Mouse (Mus musculus) heart, embryonic 16.5 days (tissue): ENCODE measurements around the gene Gramd2. TPM values are rescaled to one million over a fixed set of nuclear protein-coding genes. Genes with fewer than 3 reads are reported as not detected.

Experiments used
- ATAC-seq: fragments of 200-750 bp; cut with Nextera tagmentation; replicated peaks from 2 replicates; pipeline ENCODE4 v1.8.0; 2017; ENCODE audit warnings: moderate number of reproducible peaks; ENCODE audit not compliant: insufficient read depth, low FRiP score; ENCODE audit errors: extremely low read depth
- H3K27ac ChIP-seq: fragments of 300-500 bp; sonication (generic); 2 replicates; pipeline ENCODE4 v1.5.1; 2014; ENCODE audit warnings: mild to moderate bottlenecking, low read length, control low read depth, moderate library complexity
- H3K27me3 ChIP-seq: fragments of 300-500 bp; sonication (generic); 2 replicates; pipeline ENCODE4 v1.6.1; 2014; ENCODE audit warnings: low read length, mixed read lengths; ENCODE audit not compliant: control insufficient read depth, insufficient read depth
- H3K36me3 ChIP-seq: fragments of 300-500 bp; sonication (generic); 2 replicates; pipeline ENCODE4 v1.6.1; 2014; ENCODE audit not compliant: control insufficient read depth, insufficient read depth
- H3K4me1 ChIP-seq: fragments of 300-500 bp; sonication (generic); 2 replicates; pipeline ENCODE4 v1.6.1; 2014; ENCODE audit warnings: low read length, mixed read lengths; ENCODE audit not compliant: control insufficient read depth, insufficient read depth
- H3K4me2 ChIP-seq: fragments of 300-500 bp; sonication (generic); 2 replicates; pipeline ENCODE4 v1.6.1; 2014; ENCODE audit warnings: low read depth, mild to moderate bottlenecking, control low read depth, low read length
- H3K4me3 ChIP-seq: fragments of 300-500 bp; sonication (generic); 2 replicates; pipeline ENCODE4 v1.5.1; 2014; ENCODE audit warnings: mild to moderate bottlenecking, control low read depth, low read length
- H3K9ac ChIP-seq: fragments of 300-500 bp; sonication (generic); 2 replicates; pipeline ENCODE4 v1.6.1; 2014; ENCODE audit warnings: low read length, control low read depth
- H3K9me3 ChIP-seq: fragments of 300-500 bp; sonication (generic); replicated peaks from 2 replicates; pipeline ENCODE4 v1.6.1; 2016; ENCODE audit warnings: low read length; ENCODE audit not compliant: control insufficient read depth
- WGBS: fragments of 180-500 bp; shearing (Covaris S2); extraction: QIAGEN DNeasy Blood & Tissue Kit; methylation state at CpG from one replicate; pipeline ENCODE4 v1.1.7; 2014; 5-methylcytosine and 5-hydroxymethylcytosine counted together
- polyA plus RNA-seq: library from polyadenylated mRNA; unstranded; fragments of >200 nt; fragmentation: Nextera tagmentation; extraction: Ambion mirVana; gene quantifications from 2 replicates; pipeline ENCODE4 v1.2.1, GENCODE M21; 2015

The Gramd2 gene
- polyA plus RNA-seq = 0.34 and 1.6 TPM in 2 replicates

DNA sequence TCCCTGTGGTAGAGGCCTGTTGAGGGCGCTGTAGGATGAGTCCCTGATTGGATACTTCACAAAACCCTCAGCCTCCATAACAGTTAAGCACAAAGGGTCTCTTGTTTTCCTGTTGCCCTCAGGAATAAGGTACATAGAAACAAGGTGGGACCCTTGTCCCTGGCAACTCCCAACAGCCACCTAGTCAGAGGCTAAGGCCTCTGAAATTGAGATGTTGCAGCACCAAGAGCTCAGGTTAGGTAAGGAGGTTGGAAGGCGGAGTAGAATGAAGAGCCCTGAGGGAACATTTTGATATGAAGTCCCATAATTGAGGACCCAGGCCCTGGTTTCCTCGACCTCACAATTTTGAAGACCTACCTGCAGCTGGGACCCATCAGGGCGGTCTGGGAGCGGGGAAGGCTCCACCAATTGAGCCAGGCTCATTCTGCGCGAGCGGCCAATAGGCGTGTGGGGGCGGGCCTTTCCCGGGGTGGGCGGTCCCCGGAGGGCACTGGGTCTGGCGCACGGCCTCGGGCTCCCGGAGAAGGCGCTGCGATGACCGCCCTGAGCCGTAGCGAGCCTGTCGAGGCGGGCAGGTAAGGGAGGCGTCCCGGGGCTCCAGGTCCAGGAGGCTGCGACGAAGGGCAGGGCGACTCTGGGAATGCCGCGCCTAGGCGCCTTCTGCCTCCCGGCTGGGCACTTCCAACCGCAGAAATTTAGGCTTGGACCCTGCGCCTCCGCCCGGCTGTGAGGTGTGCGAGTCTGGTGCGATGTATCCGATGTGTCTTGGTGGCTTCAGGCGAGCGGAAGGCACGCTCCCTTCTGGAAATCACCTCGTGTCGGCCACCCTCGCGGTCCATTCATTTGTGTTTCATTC, at the start of gene Gramd2:
TSS of gene Gramd2 (plus strand) at position 467 of the 856 bp plus-strand sequence.
- WGBS = 3% methylated on average over 47 of the region's 47 CpGs
- Histone ChIP-seq H3K27ac (no peak within 1 kb of the TSS), H3K9ac (peak within 1 kb of the TSS; percentile 61)

DNA sequence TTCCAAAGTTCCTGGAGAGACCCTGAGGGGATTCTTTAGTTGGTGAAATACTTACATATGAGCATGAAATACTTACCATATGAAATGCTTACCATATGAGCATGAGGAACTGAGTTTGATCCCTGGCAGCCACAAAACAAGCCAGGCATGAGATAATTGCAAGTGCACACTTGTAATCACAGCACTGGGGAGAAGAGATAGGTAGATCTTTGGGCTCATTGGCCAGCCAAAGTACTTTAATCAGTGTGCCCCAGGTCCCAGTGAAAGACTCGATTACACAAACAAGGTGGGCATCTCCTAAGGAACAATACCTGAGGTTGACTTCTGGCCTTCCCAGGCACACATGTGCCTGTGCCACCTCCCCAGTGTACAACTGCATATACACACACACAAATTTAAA, 41.6 kb upstream of the Gramd2 start:
- H3K9me3 ChIP-seq = no peaks in the 10 kb centered on the region
- no peak overlapping the region for H3K9ac ChIP-seq
- no peak overlapping the region for H3K4me3 ChIP-seq
- H3K27me3 ChIP-seq = no peaks in the 10 kb centered on the region
- WGBS = 73% methylated on average over 1 of the region's 1 CpGs
- peaks cover 42% of the 10 kb centered on the region for H3K36me3 ChIP-seq
- H3K27ac ChIP-seq = no peak overlapping the region
- H3K4me2 ChIP-seq = no peak overlapping the region
- no peaks in the 10 kb centered on the region for H3K4me1 ChIP-seq
- no peak for ATAC-seq

More for the DNA sequence above, at the start of gene Gramd2:
- Histone ChIP-seq H3K27me3 (peaks cover 10% of the 10 kb centered on the region), H3K36me3 (peaks cover 32% of the 10 kb centered on the region), H3K4me2 (peak within 1 kb of the TSS; percentile 76), H3K4me1 (peaks cover 2% of the 10 kb centered on the region), H3K9me3 (no peaks in the 10 kb centered on the region), H3K4me3 (peak within 1 kb of the TSS; percentile 49)
- peak; percentile 91 for ATAC-seq

DNA sequence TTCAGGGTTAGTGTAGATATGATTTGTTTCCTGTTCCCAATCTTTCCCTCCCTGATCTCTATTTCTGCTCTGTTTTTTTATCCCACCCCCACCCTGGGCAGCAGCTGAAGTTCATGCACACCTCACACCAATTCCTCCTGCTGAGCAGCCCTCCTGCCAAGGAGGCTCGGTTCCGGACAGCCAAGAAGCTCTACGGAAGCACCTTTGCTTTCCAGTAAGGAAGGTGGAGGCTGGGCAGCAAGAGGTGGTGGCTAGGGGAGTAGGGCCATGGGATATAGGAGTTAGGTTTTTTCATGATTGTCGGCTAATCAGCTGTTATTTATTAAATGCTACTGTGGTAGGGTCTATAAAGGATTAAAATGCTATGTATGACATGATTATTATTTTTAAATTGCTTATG, 40.0 kb upstream of the Gramd2 start:
- no peak overlapping the region for H3K4me3 ChIP-seq
- H3K9me3 ChIP-seq = no peaks in the 10 kb centered on the region
- H3K27ac ChIP-seq = no peak overlapping the region
- no peak overlapping the region for H3K4me2 ChIP-seq
- no peaks in the 10 kb centered on the region for H3K4me1 ChIP-seq
- H3K36me3 ChIP-seq = peaks cover 31% of the 10 kb centered on the region
- no peak for ATAC-seq
- 92% methylated on average over 4 of the region's 4 CpGs for WGBS
- no peak overlapping the region for H3K9ac ChIP-seq
- no peaks in the 10 kb centered on the region for H3K27me3 ChIP-seq

DNA sequence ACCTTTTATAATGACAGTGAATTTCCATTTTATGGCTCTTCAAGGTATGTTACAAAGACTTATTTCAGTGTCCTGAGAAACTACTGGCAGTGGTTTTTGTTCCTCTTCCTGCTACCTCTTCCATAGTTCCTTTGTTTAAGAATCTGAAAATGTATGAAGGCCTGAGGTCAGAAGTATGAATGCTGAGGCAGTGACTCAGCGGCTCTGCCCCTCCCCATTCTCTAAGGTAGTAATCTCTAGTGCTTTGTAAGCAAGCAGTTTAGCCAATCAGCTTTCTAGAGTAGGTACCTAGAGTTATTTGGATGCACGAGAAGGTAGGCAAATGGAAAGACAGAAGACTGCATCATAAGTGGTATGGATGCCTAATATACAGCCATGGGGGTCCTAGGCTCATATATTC, 38.6 kb upstream of the Gramd2 start:
- no peak overlapping the region for H3K4me2 ChIP-seq
- H3K27me3 ChIP-seq = no peaks in the 10 kb centered on the region
- no peak overlapping the region for H3K27ac ChIP-seq
- H3K4me1 ChIP-seq = no peaks in the 10 kb centered on the region
- H3K4me3 ChIP-seq = no peak overlapping the region
- no peaks in the 10 kb centered on the region for H3K9me3 ChIP-seq
- H3K36me3 ChIP-seq = peaks cover 24% of the 10 kb centered on the region
- 80% methylated on average over 2 of the region's 2 CpGs for whole genome bisulfite sequencing
- ATAC-seq = no peak
- H3K9ac ChIP-seq = no peak overlapping the region

DNA sequence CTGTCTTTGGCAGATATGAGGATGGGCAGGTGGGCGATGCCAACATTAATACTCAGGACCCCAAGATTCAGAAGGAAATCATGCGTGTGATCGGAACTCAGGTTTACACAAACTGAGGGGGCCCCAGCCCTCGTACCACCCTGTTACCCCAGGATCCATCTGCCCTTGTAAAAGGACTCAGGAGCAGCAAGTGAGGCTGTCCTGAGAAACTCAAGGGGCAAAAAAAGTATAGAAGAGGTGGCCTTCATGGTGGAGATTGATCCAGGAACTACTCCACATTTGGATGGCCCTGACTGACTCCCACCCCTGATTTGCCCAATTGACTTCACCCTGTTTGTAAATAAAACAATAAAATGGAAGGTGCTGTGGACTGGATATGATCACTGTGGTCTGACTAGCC, 30.0 kb upstream of the Gramd2 start:
- Histone ChIP-seq H3K27me3 (no peaks in the 10 kb centered on the region), H3K9me3 (no peaks in the 10 kb centered on the region), H3K27ac (no peak overlapping the region), H3K4me1 (no peaks in the 10 kb centered on the region), H3K4me3 (no peak overlapping the region), H3K36me3 (peaks cover 16% of the 10 kb centered on the region), H3K9ac (no peak overlapping the region), H3K4me2 (no peak overlapping the region)
- ATAC-seq = no peak
- 94% methylated on average over 4 of the region's 4 CpGs for WGBS

DNA sequence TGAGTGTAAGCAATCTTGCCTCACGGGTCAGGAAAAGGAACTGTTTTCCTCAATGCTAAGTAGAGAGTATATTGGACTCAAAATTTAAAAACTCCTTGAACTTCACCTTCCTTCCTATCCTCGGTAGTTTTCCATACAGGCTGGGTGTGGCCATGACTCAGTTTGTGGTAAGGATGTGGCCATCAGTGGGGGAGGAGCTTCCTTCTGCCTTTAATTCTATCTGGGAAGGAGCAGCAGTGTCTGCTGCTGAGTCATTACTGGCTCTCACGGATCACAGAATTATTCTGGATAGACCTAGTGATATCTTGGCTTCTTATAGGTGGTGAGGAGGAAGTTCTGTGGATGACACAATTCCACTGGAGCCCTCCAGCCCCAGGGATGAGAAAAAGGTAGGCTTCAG, 26.6 kb upstream of the Gramd2 start:
- no peak overlapping the region for H3K4me3 ChIP-seq
- 18% methylated on average over 3 of the region's 3 CpGs for WGBS
- ATAC-seq = no peak
- no peak overlapping the region for H3K27ac ChIP-seq
- no peaks in the 10 kb centered on the region for H3K9me3 ChIP-seq
- peaks cover 16% of the 10 kb centered on the region for H3K36me3 ChIP-seq
- peaks cover 7% of the 10 kb centered on the region; the same call in 1 of the 2 replicates for H3K4me1 ChIP-seq
- no peak overlapping the region for H3K9ac ChIP-seq
- no peaks in the 10 kb centered on the region for H3K27me3 ChIP-seq
- no peak overlapping the region for H3K4me2 ChIP-seq

- H3K9me3 ChIP-seq = no peaks in the 10 kb centered on the region
- H3K4me3 ChIP-seq = no peak overlapping the region
- no peak overlapping the region for H3K27ac ChIP-seq
- H3K27me3 ChIP-seq = no peaks in the 10 kb centered on the region
- 81% methylated on average over 2 of the region's 2 CpGs for WGBS
- H3K36me3 ChIP-seq = peaks cover 7% of the 10 kb centered on the region
- H3K4me1 ChIP-seq = peaks cover 14% of the 10 kb centered on the region
- ATAC-seq = no peak
- no peak overlapping the region for H3K9ac ChIP-seq
- H3K4me2 ChIP-seq = no peak overlapping the region
Measured at GRCm38 (mm10) chr9:59654450-59654983, 25.4 kb upstream of the Gramd2 start.

- Histone ChIP-seq H3K9me3 (no peaks in the 10 kb centered on the region), H3K27me3 (no peaks in the 10 kb centered on the region), H3K4me1 (peaks cover 30% of the 10 kb centered on the region), H3K9ac (peak within 1 kb of the TSS; percentile 95), H3K4me3 (peak within 1 kb of the TSS; percentile 87), H3K27ac (peak within 1 kb of the TSS; percentile 99), H3K4me2 (peak within 1 kb of the TSS; percentile 62), H3K36me3 (no peaks in the 10 kb centered on the region; the same call in 1 of the 2 replicates)
- peak; percentile 92 for ATAC-seq
- WGBS = under 1% methylated on average over 46 of the region's 46 CpGs
Measured at GRCm38 (mm10) chr9:59655958-59656634, 23.8 kb upstream of the Gramd2 start, which contains the start of gene Pkm. Pkm (plus strand) TSS chr9:59656368.
